Mouse (Mus musculus) macrophage (primary cell): Measurements from ENCODE around the gene Hus1b. TPM values are rescaled to one million over a fixed set of nuclear protein-coding genes. Genes with fewer than 3 reads are reported as not detected.
A peak's percentile ranks its signal among the peaks of the same experiment; 100 is the strongest.

Experiments used
- H3K27ac ChIP-seq: fragments of 350-480 bp; formaldehyde crosslinking; 2 replicates; pipeline ENCODE4 v1.9.0; 2021
- H3K36me3 ChIP-seq: fragments of 350-480 bp; formaldehyde crosslinking; 2 replicates; pipeline ENCODE4 v1.9.0; 2021; ENCODE audit errors: inconsistent target
- H3K4me3 ChIP-seq: fragments of 350-480 bp; formaldehyde crosslinking; 2 replicates; pipeline ENCODE4 v1.9.0; 2021; ENCODE audit errors: inconsistent target
- H3K79me2 ChIP-seq: fragments of 350-480 bp; formaldehyde crosslinking; 2 replicates; pipeline ENCODE4 v1.9.0; 2021; ENCODE audit errors: inconsistent target
- WGBS: methylation state at CpG from one replicate; pipeline ENCODE4 v1.1.7; 2026; ENCODE audit warnings: inconsistent platforms; ENCODE audit not compliant: missing documents; 5-methylcytosine and 5-hydroxymethylcytosine counted together
- polyA plus RNA-seq: library from polyadenylated mRNA; stranded (reverse); fragments of 250-400 nt; gene quantifications from 3 replicates; pipeline ENCODE4 v1.2.4, GENCODE M21; 2018; ENCODE audit warnings: inconsistent platforms

The Hus1b gene
- polyA plus RNA-seq, 1 experiment from 2014 or later, result not detected

GRCm38 (mm10) chr13:30913757-30914156, 33.8 kb downstream of the Hus1b start:
- no peaks in the 10 kb centered on the region for H3K79me2 ChIP-seq

DNA sequence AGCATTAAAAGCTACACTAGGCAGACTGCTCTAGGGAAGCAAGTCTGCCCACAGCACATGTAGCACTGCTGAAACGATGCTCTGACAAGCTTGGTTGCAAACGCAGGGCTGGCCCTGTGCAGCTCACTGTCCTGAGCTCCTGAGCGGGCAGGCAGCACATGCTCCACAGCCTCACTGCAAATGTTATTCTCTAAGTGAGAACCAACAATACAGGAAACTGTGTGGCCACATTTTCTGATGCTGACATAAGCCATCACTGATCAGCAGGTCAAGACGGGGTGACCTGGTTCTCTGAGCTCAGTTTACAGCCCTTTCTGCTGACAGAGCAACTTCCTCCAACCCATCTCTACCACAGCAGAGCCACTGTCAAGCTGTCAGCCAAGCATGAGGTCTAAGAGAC, 34.5 kb downstream of the Hus1b start:
- H3K27ac ChIP-seq, result peak overlapping the region; percentile 16; the same call in 1 of the 2 replicates
- 45% methylated on average over 4 of the region's 4 CpGs for WGBS
- no peaks in the 10 kb centered on the region for H3K79me2 ChIP-seq
- no peak overlapping the region for H3K4me3 ChIP-seq
- H3K36me3 ChIP-seq, result peaks cover 15% of the 10 kb centered on the region; the same call in 1 of the 2 replicates

More at GRCm38 (mm10) chr13:30913757-30914156, 33.8 kb downstream of the Hus1b start:
- peaks cover 15% of the 10 kb centered on the region; the same call in 1 of the 2 replicates for H3K36me3 ChIP-seq
- no peak overlapping the region for H3K4me3 ChIP-seq
- peak overlapping the region; percentile 16; the same call in 1 of the 2 replicates for H3K27ac ChIP-seq

GRCm38 (mm10) chr13:30911931-30912625, 35.5 kb downstream of the Hus1b start:
- 91% methylated on average over 5 of the region's 5 CpGs for WGBS
- H3K36me3 ChIP-seq, result peaks cover 15% of the 10 kb centered on the region; the same call in 1 of the 2 replicates

GRCm38 (mm10) chr13:30910889-30911288, 36.7 kb downstream of the Hus1b start:
- no peaks in the 10 kb centered on the region for H3K79me2 ChIP-seq
- H3K4me3 ChIP-seq, result no peak overlapping the region
- H3K36me3 ChIP-seq, result peaks cover 20% of the 10 kb centered on the region; the same call in 1 of the 2 replicates
- no peak overlapping the region for H3K27ac ChIP-seq
- WGBS, result 94% methylated on average over 5 of the region's 5 CpGs

More at GRCm38 (mm10) chr13:30911931-30912625, 35.5 kb downstream of the Hus1b start:
- Histone ChIP-seq H3K79me2 (no peaks in the 10 kb centered on the region), H3K4me3 (no peak overlapping the region), H3K27ac (no peak overlapping the region)

DNA sequence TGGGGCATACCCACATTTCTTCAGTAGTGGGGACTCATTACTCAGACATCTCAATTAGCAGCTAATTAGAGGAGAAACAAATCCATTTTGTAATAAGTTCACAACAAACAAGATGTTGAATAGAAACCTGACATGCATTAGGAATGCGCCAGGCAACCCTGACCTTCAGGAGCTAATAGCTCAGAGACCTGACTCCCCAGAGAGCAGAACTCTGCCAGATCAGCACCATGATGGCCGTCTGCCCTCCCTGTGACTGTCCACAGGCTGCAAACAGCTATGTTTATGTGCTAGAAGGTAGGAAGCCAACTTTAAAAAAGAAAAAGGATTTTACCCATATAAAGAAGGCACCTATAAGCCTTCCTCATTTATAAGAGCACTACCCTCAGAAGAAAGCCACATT, 45.3 kb downstream of the Hus1b start:
- Histone ChIP-seq H3K4me3 (no peak overlapping the region), H3K79me2 (no peaks in the 10 kb centered on the region), H3K36me3 (peaks cover 35% of the 10 kb centered on the region), H3K27ac (no peak overlapping the region)
- 96% methylated on average over 2 of the region's 2 CpGs for WGBS

- H3K36me3 ChIP-seq, result peaks cover 35% of the 10 kb centered on the region
- no peak overlapping the region for H3K27ac ChIP-seq
- H3K4me3 ChIP-seq, result no peak overlapping the region
- 64% methylated on average over 7 of the region's 7 CpGs for WGBS
- no peaks in the 10 kb centered on the region for H3K79me2 ChIP-seq
Observed at GRCm38 (mm10) chr13:30901387-30902041, 46.0 kb downstream of the Hus1b start.

Other genes starting within 250 kb of the Hus1b start
- 0.88 to 1.5 TPM (median 1.2 TPM) in 3 replicates for gene Irf4, start 198.5 kb downstream of the Hus1b start, polyA plus RNA-seq
- gene Exoc2, start 26.3 kb upstream of the Hus1b start, polyA plus RNA-seq, result 26.3 to 39.0 TPM (median 30.4 TPM) in 3 replicates
- not detected in 3 replicates for gene Gm5447, start 26.4 kb upstream of the Hus1b start, polyA plus RNA-seq